Mouse (Mus musculus) embryonic facial prominence, embryonic 13.5 days (tissue): ENCODE measurements around the gene Ppp1cc. TPM values are rescaled to one million over a fixed set of nuclear protein-coding genes. Genes with fewer than 3 reads are reported as not detected.
A peak's percentile ranks its signal among the peaks of the same experiment; 100 is the strongest.
"Not testable (repeated sequence)": the region's sequence is repeated elsewhere in the genome, so short reads cannot be mapped to it uniquely, and the experiment has no call there.

Experiments used
- ATAC-seq: fragments of 200-750 bp; cut with Nextera tagmentation; 2 replicates; pipeline ENCODE4 v1.8.0; 2017; ENCODE audit warnings: low read depth; ENCODE audit not compliant: insufficient number of reproducible peaks, insufficient read depth, low FRiP score, low TSS enrichment
- H3K27ac ChIP-seq: fragments of 300-500 bp; sonication (generic); 2 replicates; pipeline ENCODE4 v1.5.1; 2015; ENCODE audit warnings: moderate library complexity, mild to moderate bottlenecking, inconsistent platforms
- H3K27me3 ChIP-seq: fragments of 300-500 bp; sonication (generic); 2 replicates; pipeline ENCODE4 v1.6.1; 2015; ENCODE audit warnings: mild to moderate bottlenecking, inconsistent platforms
- H3K36me3 ChIP-seq: fragments of 300-500 bp; sonication (generic); 2 replicates; pipeline ENCODE4 v1.6.1; 2015; ENCODE audit warnings: mild to moderate bottlenecking, inconsistent platforms
- H3K4me1 ChIP-seq: fragments of 300-500 bp; sonication (generic); 2 replicates; pipeline ENCODE4 v1.6.1; 2015; ENCODE audit warnings: inconsistent platforms
- H3K4me2 ChIP-seq: fragments of 300-500 bp; sonication (generic); 2 replicates; pipeline ENCODE4 v1.6.1; 2015; ENCODE audit warnings: moderate library complexity, mild to moderate bottlenecking, inconsistent platforms
- H3K4me3 ChIP-seq: fragments of 300-500 bp; sonication (generic); 2 replicates; pipeline ENCODE4 v1.5.1; 2015; ENCODE audit warnings: mild to moderate bottlenecking, inconsistent platforms
- H3K9ac ChIP-seq: fragments of 300-500 bp; sonication (generic); 2 replicates; pipeline ENCODE4 v1.6.1; 2015; ENCODE audit warnings: mild to moderate bottlenecking, inconsistent platforms
- H3K9me3 ChIP-seq: fragments of 300-500 bp; sonication (generic); 2 replicates; pipeline ENCODE4 v1.6.1; 2016; ENCODE audit warnings: inconsistent platforms
- WGBS: fragments of 180-500 bp; shearing (Covaris S2); methylation state at CpG from one replicate; pipeline ENCODE4 v1.1.7; 2015; ENCODE audit warnings: mixed read lengths; 5-methylcytosine and 5-hydroxymethylcytosine counted together
- polyA plus RNA-seq: library from polyadenylated mRNA; unstranded; fragments of >200 nt; fragmentation: Nextera tagmentation; extraction: Ambion mirVana; gene quantifications from 2 replicates; pipeline ENCODE4 v1.2.1, GENCODE M21; 2015

Ppp1cc gene
- polyA plus RNA-seq, 1 experiment from 2014 or later = 249 TPM

DNA sequence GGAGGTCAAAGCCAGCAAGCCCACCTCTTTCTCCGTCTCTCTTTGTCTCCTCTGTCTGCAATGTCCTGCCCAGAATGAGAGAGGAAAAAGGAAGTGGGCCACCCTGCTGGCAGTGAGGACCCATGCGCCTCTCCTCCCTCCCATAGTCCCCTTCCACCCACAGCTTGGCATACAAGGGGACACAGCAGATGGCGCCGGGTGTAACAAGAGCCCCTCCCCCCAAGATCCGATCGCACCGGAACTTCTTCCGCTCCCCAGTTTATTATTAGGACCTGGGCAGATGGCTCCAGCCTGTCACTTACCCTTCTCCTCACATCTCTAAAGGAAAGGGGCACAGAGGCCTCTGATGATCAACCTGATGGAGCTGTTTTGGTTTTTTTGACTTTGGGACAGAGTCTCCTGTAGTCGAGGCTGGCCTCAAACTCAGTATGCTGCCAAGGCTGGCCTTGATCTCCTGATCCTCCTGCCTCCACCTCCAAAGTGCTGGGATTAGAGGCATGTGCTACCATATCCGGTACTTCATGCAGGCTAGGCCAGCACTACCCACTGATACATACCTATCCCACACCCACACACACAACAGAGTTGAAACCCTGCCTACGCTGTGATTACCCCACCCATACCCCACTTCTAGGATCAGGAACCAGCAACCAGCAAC lies 27.6 kb upstream of the Ppp1cc start:
- no peak overlapping the region for H3K4me2 ChIP-seq
- peaks cover 18% of the 10 kb centered on the region for H3K4me1 ChIP-seq
- no peaks in the 10 kb centered on the region for H3K9me3 ChIP-seq
- H3K4me3 ChIP-seq = no peak overlapping the region
- no peak overlapping the region for H3K27ac ChIP-seq
- WGBS = 80% methylated on average over 11 of the region's 11 CpGs
- H3K27me3 ChIP-seq = no peaks in the 10 kb centered on the region
- H3K36me3 ChIP-seq = no peaks in the 10 kb centered on the region
- ATAC-seq = no peak
- no peak overlapping the region for H3K9ac ChIP-seq

DNA sequence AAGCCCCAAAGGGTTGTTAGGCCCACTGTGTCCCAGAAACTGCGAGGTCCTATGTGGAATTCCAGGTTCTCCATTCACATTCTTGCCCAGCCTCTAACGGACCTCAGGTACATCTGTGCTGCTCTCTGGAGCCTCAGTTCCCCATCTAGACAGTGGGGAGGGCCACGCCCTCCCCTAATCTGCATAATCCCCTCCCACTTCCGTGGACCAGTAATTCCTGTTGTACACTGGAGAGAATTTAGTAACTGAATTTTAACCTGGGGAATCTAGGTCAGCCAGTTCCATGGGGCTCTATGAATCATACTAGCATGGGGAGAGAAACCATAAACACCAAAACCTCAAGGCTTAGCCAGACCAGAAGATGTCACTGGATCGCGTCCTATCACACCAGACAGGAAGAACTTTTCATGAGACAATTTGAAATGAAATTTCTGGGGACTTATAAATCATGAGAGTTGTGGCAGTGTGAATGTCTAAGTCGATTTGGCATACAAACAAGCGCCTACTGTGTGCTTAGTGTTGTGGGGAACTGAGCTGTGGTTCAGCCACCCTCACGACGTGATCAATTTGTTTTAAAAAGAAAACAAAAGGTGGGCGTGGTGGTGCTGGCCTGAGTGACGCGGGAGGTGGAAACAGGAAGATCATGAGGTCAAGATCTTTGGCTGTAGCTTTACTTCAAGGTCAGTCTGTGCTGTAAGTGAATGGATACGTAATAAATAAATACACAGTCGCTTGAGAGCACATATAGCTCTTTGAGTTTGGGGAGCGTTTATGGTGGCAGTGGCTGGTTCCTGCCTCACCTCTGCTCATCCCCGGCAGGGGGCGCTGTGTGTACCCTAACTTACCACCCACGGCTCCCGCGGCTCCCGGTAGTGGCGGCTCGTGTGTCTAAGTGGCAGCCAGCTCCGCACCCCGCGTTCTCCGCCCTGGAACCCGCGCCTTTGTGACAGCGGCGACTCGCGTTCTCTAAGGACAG lies 26.7 kb upstream of the Ppp1cc start:
- H3K27ac ChIP-seq = no peak overlapping the region
- H3K9me3 ChIP-seq = no peaks in the 10 kb centered on the region
- H3K27me3 ChIP-seq = no peaks in the 10 kb centered on the region
- peak; percentile 50; the same call in 1 of the 2 replicates for ATAC-seq
- peaks cover 18% of the 10 kb centered on the region for H3K4me1 ChIP-seq
- peak overlapping the region; percentile 43 for H3K4me3 ChIP-seq
- H3K36me3 ChIP-seq = no peaks in the 10 kb centered on the region
- H3K9ac ChIP-seq = peak overlapping the region; percentile 59
- H3K4me2 ChIP-seq = peak overlapping the region; percentile 79
- WGBS = 9% methylated on average over 34 of the region's 34 CpGs

DNA sequence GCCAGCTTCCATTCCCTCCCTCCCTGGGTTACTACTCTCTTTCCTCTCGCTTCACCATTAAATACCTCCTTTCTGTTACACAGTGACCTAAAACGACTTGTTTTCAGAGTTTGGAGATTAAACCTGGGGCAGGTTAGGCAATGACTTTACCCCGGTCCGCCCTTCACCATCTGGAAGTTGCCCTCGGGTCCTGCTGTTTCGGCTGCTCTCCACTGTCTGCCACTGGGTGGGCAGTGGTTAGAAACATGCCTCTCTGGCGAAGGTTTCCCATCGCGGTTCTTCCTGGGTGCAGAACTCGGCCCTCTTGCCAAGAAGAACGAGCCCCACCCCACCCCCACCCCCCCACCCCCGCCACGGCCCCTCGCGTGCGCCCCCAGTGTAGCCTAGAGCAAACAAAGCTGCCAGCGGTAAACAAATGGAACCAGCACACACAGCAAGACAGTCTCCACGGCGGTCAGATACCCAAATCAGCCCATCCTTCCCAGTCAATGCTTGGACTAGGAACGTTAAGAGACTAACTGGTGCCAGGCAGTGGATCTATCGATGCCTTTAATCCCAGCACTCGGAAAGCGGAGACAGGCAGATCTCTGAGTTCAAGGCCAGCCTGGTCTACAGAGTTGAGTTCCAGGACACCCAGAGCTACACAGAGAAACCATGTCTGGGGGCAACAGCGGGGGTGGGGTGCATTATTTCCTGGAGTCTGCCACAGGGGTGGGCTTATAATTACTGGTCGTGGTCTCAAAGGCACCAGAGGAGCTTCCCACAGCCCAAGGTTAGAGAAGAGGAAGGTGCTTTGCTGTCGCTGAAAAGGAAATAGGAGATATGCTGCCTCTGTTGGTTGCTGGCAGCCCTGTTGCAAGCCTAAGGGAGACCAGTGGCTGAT lies 25.7 kb upstream of the Ppp1cc start:
- WGBS = 20% methylated on average over 26 of the region's 26 CpGs
- ATAC-seq = no peak
- Histone ChIP-seq H3K4me2 (peak overlapping the region; percentile 79), H3K27ac (no peak overlapping the region), H3K4me3 (peak overlapping the region; percentile 43), H3K27me3 (no peaks in the 10 kb centered on the region), H3K36me3 (no peaks in the 10 kb centered on the region), H3K9ac (peak overlapping the region; percentile 59), H3K4me1 (peaks cover 18% of the 10 kb centered on the region), H3K9me3 (no peaks in the 10 kb centered on the region)

DNA sequence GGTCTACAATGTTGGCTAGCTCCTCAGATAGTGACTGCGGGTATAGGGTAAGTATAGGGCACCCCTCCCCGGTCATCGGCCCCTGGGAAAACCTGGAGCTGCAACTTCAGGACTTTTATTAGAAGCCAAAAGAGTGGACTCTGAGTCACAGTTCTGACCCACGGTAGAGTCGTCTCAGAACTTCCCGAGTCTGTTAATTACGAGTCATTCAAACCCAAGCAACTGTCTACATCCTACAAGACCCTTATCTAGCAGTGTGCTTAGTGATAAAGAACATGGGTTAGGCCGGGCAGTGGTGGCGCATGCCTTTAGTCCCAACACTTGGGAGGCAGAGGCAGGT lies 25.1 kb upstream of the Ppp1cc start:
- Histone ChIP-seq H3K36me3 (no peaks in the 10 kb centered on the region), H3K4me3 (no peak overlapping the region), H3K9ac (no peak overlapping the region), H3K27ac (no peak overlapping the region), H3K4me1 (peaks cover 18% of the 10 kb centered on the region), H3K4me2 (no peak overlapping the region), H3K27me3 (no peaks in the 10 kb centered on the region), H3K9me3 (no peaks in the 10 kb centered on the region)
- no peak for ATAC-seq
- WGBS = 90% methylated on average over 9 of the region's 9 CpGs

DNA sequence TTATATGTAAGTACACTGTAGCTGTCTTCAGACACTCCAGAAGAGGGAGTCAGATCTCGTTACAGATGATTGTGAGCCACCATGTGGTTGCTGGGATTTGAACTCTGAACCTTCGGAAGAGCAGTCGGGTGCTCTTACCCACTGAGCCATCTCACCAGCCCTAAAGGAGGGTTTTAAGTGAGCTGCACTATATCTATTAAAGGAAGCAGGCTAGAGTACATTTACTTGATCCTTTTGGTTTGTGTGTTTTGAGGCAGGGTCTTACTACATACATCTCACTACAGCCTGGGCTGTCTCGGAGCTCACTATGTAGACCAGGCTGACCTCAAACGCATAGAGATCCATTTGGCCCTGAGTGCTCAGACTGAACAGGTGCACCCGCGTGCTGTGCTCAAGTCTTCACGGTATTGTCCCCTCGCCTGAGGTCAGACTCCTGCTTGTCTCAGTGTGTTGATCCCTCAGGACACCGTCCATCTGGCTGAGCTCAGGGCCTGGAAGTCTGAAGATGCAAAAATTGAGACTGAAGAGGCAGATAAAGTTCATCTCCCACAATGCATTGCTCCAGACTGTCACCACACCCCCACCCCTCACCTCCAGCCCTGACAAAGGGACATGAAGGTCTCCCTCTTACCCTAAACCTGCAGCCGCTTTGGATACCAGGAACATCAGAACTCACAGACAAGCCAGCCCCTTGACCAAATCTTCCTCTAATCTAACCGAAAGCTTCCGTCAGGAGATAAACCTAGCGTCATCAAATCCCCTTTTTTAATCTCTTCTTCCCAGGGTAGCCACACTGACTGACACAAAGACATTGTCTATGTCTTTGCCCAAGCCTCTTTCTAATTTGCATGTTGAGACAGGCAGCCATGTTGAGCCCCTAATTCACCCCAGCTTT lies 23.4 kb upstream of the Ppp1cc start:
- H3K4me2 ChIP-seq = no peak overlapping the region
- no peak for ATAC-seq
- H3K27me3 ChIP-seq = no peaks in the 10 kb centered on the region

DNA sequence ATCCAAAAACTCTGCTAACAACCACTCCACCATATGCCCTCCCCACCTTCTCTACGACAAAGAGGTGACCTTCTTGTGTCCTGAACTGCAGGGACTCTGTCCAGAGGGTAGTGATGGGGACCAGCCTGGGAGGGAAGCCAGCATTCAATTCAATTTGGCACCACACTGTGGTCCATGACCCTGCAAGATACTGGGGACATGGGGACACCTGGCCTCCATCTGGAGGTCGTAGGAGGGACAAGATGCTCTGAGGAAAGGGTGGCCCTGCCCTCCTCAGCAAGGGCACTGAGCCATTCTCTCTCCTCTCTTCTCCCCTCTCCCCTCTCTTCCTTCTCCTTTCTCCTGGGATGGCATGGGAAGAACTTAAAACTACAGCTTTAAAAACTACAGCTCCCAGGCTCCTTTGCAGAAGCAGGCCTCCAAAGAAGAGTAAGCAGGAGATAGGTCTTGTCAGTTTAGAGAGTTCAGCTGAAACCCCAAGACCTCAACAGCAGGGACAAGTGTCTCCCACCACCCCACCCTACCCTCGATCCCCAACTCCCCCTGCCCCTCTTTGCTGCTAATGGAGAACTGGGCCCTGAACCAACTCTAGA lies 22.7 kb upstream of the Ppp1cc start:
- Histone ChIP-seq H3K9ac (no peak overlapping the region), H3K36me3 (no peaks in the 10 kb centered on the region), H3K27ac (no peak overlapping the region), H3K4me3 (no peak overlapping the region), H3K9me3 (no peaks in the 10 kb centered on the region), H3K27me3 (no peaks in the 10 kb centered on the region), H3K4me2 (no peak overlapping the region), H3K4me1 (peaks cover 13% of the 10 kb centered on the region)
- 81% methylated on average over 3 of the region's 3 CpGs for WGBS
- ATAC-seq = no peak

More for the DNA sequence above, 23.4 kb upstream of the Ppp1cc start:
- Histone ChIP-seq H3K4me3 (no peak overlapping the region), H3K4me1 (peaks cover 13% of the 10 kb centered on the region), H3K27ac (no peak overlapping the region), H3K9ac (no peak overlapping the region), H3K36me3 (no peaks in the 10 kb centered on the region), H3K9me3 (no peaks in the 10 kb centered on the region)
- WGBS = 87% methylated on average over 14 of the region's 14 CpGs

DNA sequence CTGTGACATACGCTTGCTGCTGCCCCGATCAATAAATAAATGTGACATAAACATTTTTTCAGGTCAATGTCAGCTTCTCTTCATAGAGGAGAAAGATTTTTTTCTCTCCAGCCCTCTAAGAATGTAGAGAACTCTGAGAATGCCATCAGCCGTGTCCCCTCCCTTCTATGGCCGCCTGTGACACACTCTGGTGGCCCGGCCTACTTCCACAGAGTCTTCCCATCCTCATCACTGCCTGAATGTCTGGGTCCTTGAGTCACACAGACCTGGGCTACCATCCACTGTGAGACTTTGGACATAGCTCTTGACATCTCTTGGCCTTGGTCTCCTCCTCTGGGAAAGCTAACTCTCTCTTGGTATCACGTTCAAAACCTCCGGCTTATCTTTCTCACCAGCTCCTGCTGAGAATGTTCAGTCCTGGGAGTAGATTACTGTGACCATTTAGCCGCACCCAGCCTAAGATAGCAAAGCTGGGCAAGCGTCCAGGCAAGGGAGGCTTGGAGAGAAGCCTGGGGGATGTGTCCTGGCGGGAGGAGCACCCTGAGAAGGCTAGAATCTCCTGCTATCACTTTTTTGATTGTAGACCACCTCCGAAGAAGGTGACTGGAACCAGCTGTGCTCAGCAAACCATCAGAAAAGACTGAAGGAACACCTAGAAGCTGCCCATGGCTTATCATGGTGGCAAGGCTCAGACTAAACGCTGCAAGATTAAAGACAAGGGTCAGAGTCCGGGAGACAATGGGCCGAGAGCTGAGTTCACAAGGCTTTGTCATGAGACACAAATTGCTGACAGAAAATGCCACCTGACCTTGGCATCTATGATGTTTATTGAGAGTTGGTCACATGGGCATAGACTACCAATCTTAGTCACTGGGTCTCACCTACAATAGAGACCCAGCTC lies 21.3 kb upstream of the Ppp1cc start:
- Histone ChIP-seq H3K27me3 (no peaks in the 10 kb centered on the region), H3K27ac (no peak overlapping the region), H3K36me3 (no peaks in the 10 kb centered on the region), H3K4me3 (no peak overlapping the region), H3K9ac (no peak overlapping the region), H3K4me2 (no peak overlapping the region), H3K9me3 (no peaks in the 10 kb centered on the region), H3K4me1 (peaks cover 5% of the 10 kb centered on the region)
- no peak for ATAC-seq
- WGBS = 85% methylated on average over 14 of the region's 14 CpGs

DNA sequence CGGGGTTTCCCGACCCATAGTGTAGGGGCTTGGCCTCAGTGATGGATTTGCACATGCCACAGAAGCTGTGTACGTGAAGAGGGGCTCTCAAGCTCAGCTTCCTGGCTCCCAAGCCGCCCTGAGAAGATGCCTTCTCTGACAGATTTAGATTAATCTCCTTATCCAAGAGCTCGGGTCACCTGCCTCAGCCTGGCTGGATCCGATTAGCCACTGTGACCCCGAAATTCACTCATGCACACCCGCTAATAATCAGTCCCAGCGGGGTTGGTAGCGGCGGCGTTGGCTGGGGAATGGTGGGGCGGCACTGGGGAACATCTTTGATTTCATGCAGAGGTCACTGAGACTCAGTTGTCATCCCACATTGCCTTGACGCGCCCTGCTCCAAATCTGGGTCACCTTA lies 19.2 kb upstream of the Ppp1cc start:
- Histone ChIP-seq H3K4me1 (no peaks in the 10 kb centered on the region), H3K9ac (no peak overlapping the region), H3K4me2 (no peak overlapping the region), H3K27me3 (no peaks in the 10 kb centered on the region), H3K9me3 (no peaks in the 10 kb centered on the region), H3K36me3 (no peaks in the 10 kb centered on the region), H3K4me3 (no peak overlapping the region), H3K27ac (no peak overlapping the region)
- no peak for ATAC-seq
- 72% methylated on average over 15 of the region's 15 CpGs for WGBS

DNA sequence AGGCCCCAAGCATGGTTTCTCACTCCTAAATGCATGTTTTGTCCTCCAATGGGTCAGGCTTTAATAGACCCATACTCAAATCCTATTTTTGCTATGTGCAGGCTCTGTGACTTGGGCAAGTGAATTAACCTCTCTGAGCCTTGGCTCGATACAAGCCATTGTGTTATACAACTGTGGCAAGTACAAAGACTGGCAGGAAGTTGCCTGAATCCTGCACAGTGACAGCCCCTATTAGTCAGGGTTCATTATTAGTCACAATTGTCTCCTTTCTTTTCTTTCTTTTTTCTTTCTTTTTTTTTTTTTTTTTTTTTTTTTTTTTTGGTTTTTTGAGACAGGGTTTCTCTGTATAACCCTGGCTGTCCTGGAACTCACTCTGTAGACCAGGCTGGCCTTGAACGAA lies 18.3 kb upstream of the Ppp1cc start:
- ATAC-seq, H3K9ac ChIP-seq: not testable (repeated sequence)

DNA sequence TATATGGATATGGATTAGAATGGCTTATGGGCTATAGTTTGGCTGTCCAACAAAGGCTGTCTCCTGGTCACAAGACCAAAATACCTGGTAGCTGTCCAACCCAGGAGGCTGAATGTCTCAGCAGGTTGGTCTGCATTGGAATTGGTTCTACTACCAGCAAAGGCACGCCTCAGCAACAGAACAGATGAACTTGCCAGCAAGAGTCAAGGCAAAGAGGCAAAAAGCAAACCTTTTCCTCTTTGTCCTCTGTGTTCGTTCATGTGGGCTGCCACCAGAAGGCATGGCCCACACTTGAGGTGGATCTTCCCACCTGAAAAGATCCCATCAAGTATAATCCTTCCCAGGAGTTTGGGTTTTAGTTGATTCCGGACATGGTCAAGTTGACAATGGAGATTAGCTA lies 17.4 kb upstream of the Ppp1cc start, which contains the start of gene Ccdc63:
Gene Ccdc63 (minus strand): TSS at position 101 of the 400 bp plus-strand sequence.
- Histone ChIP-seq H3K27me3 (no peaks in the 10 kb centered on the region), H3K9me3 (0 out of 2 replicates have a peak, but pooled peaks cover 2% of the 10 kb centered on the region), H3K9ac (no peak within 1 kb of the TSS), H3K27ac (no peak within 1 kb of the TSS), H3K4me2 (no peak within 1 kb of the TSS), H3K4me3 (no peak within 1 kb of the TSS), H3K36me3 (no peaks in the 10 kb centered on the region), H3K4me1 (peaks cover 5% of the 10 kb centered on the region)
- ATAC-seq = no peak
- 93% methylated on average over 3 of the region's 3 CpGs for WGBS

More for the DNA sequence above, 18.3 kb upstream of the Ppp1cc start:
- H3K27me3 ChIP-seq, H3K4me1 ChIP-seq, H3K4me2 ChIP-seq, H3K9me3 ChIP-seq, H3K36me3 ChIP-seq, H3K27ac ChIP-seq, H3K4me3 ChIP-seq: not testable (repeated sequence)
- WGBS = 65% methylated on average over 2 of the region's 2 CpGs
